Mouse (Mus musculus) intestine, embryonic 16.5 days (tissue): ENCODE results near the gene Ankrd33. TPM values are rescaled to one million over a fixed set of nuclear protein-coding genes. Genes with fewer than 3 reads are reported as not detected.

Experiments
- ATAC-seq: fragments of 200-750 bp; cut with Nextera tagmentation; 2 replicates; pipeline ENCODE4 v1.8.0; 2017; ENCODE audit warnings: moderate TSS enrichment, moderate library complexity
- H3K27ac ChIP-seq: fragments of 300-500 bp; sonication (generic); 2 replicates; pipeline ENCODE4 v1.5.1; 2014; ENCODE audit warnings: mild to moderate bottlenecking, low read length
- H3K27me3 ChIP-seq: fragments of 300-500 bp; sonication (generic); replicated peaks from 2 replicates; pipeline ENCODE4 v1.6.1; 2014; ENCODE audit warnings: low read length, control low read depth, mixed read lengths; ENCODE audit not compliant: control insufficient read depth, insufficient read depth
- H3K36me3 ChIP-seq: fragments of 300-500 bp; sonication (generic); 2 replicates; pipeline ENCODE4 v1.6.1; 2014; ENCODE audit warnings: low read length, control low read depth; ENCODE audit not compliant: control insufficient read depth, insufficient read depth
- H3K4me1 ChIP-seq: fragments of 300-500 bp; sonication (generic); 2 replicates; pipeline ENCODE4 v1.6.1; 2014; ENCODE audit warnings: low read length, control low read depth, mixed read lengths; ENCODE audit not compliant: control insufficient read depth, insufficient read depth
- H3K4me2 ChIP-seq: fragments of 300-500 bp; sonication (generic); 2 replicates; pipeline ENCODE4 v1.6.1; 2014; ENCODE audit warnings: low read depth, low read length, control low read depth
- H3K4me3 ChIP-seq: fragments of 300-500 bp; sonication (generic); 2 replicates; pipeline ENCODE4 v1.5.1; 2014; ENCODE audit warnings: mild to moderate bottlenecking, low read length
- H3K9ac ChIP-seq: fragments of 300-500 bp; sonication (generic); 2 replicates; pipeline ENCODE4 v1.6.1; 2014; ENCODE audit warnings: low read depth, low read length
- H3K9me3 ChIP-seq: fragments of 300-500 bp; sonication (generic); 2 replicates; pipeline ENCODE4 v1.6.1; 2016; ENCODE audit warnings: low read length, control low read depth; ENCODE audit not compliant: control insufficient read depth
- WGBS: fragments of 180-500 bp; shearing (Covaris S2); extraction: QIAGEN DNeasy Blood & Tissue Kit; methylation state at CpG from one replicate; pipeline ENCODE4 v1.1.7; 2014; 5-methylcytosine and 5-hydroxymethylcytosine counted together
- polyA plus RNA-seq: library from polyadenylated mRNA; unstranded; fragments of >200 nt; fragmentation: Nextera tagmentation; extraction: Ambion mirVana; gene quantifications from 2 replicates; pipeline ENCODE4 v1.2.1, GENCODE M21; 2015

Gene Ankrd33
- polyA plus RNA-seq, 1 experiment from 2014 or later, result not detected

DNA sequence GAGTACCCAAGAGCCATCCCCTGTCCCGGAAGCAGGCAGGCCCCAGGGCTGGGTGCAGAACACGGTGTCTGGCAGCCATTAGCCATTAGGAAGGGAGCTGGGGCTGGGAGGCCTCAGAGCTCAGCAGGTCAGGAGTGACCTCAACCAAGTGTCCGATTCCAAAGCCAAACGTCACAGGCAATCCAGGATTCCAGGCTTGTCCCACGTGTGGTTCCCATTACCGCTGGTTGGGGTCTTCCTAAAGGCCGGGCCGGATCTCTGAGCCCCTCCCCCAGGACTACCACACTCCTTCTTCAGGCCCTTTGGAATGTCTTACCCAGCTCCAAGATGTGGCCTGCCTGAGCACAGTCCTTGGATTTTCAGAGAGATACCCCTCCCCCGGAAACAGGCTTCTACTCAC lies 20.6 kb upstream of the Ankrd33 start:
- no peak overlapping the region for H3K27ac ChIP-seq
- no peaks in the 10 kb centered on the region; the same call in 1 of the 2 replicates for H3K27me3 ChIP-seq
- no peaks in the 10 kb centered on the region for H3K36me3 ChIP-seq
- no peak overlapping the region for H3K4me2 ChIP-seq
- H3K9me3 ChIP-seq, result no peaks in the 10 kb centered on the region
- H3K9ac ChIP-seq, result no peak overlapping the region
- 57% methylated on average over 9 of the region's 9 CpGs for WGBS
- no peak for ATAC-seq
- no peak overlapping the region for H3K4me3 ChIP-seq
- peaks cover 20% of the 10 kb centered on the region for H3K4me1 ChIP-seq

GRCm38 (mm10) chr15:101095392-101095791 lies 20.2 kb upstream of the Ankrd33 start:
- Histone ChIP-seq H3K9me3 (no peaks in the 10 kb centered on the region), H3K4me3 (no peak overlapping the region), H3K9ac (no peak overlapping the region), H3K27me3 (no peaks in the 10 kb centered on the region; the same call in 1 of the 2 replicates), H3K4me2 (no peak overlapping the region), H3K27ac (no peak overlapping the region), H3K4me1 (peaks cover 20% of the 10 kb centered on the region), H3K36me3 (no peaks in the 10 kb centered on the region)
- ATAC-seq, result no peak
- WGBS, result 68% methylated on average over 3 of the region's 3 CpGs

- ATAC-seq, result peak; percentile 52
- Histone ChIP-seq H3K4me1 (peaks cover 13% of the 10 kb centered on the region; the same call in 1 of the 2 replicates), H3K36me3 (no peaks in the 10 kb centered on the region), H3K4me2 (peak overlapping the region; percentile 35), H3K9ac (peak overlapping the region; percentile 54), H3K4me3 (no peak overlapping the region), H3K27me3 (no peaks in the 10 kb centered on the region; the same call in 1 of the 2 replicates), H3K9me3 (no peaks in the 10 kb centered on the region), H3K27ac (no peak overlapping the region)
- WGBS, result 16% methylated on average over 28 of the region's 28 CpGs
These were observed 17.4 kb upstream of the Ankrd33 start for GRCm38 (mm10) chr15:101097985-101098651.

DNA sequence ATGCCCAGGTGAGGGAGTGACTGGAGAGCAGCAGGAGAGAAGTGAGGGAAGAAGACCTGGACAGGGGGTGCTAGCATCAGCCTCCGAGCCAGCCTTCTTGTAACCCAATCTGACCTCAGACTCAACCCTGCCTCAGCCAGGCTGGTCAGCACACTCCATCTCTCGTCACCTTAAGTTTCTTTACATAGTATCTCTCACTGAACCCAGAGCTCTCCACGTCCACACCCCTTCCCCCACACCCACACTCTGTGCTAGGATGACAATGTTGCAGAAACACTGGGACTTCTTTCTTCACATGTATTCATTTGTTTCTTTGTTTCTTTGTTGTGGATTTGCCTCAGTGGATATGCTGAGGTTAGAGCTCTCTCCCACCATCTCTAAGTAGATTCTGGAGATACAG lies 14.6 kb upstream of the Ankrd33 start:
- H3K27ac ChIP-seq, result no peak overlapping the region
- no peaks in the 10 kb centered on the region; the same call in 1 of the 2 replicates for H3K27me3 ChIP-seq
- no peaks in the 10 kb centered on the region for H3K9me3 ChIP-seq
- no peak overlapping the region for H3K4me3 ChIP-seq
- no peak for ATAC-seq
- peaks cover 9% of the 10 kb centered on the region; the same call in 1 of the 2 replicates for H3K4me1 ChIP-seq
- no peaks in the 10 kb centered on the region for H3K36me3 ChIP-seq
- WGBS, result 80% methylated on average over 3 of the region's 3 CpGs
- no peak overlapping the region for H3K4me2 ChIP-seq
- no peak overlapping the region for H3K9ac ChIP-seq

DNA sequence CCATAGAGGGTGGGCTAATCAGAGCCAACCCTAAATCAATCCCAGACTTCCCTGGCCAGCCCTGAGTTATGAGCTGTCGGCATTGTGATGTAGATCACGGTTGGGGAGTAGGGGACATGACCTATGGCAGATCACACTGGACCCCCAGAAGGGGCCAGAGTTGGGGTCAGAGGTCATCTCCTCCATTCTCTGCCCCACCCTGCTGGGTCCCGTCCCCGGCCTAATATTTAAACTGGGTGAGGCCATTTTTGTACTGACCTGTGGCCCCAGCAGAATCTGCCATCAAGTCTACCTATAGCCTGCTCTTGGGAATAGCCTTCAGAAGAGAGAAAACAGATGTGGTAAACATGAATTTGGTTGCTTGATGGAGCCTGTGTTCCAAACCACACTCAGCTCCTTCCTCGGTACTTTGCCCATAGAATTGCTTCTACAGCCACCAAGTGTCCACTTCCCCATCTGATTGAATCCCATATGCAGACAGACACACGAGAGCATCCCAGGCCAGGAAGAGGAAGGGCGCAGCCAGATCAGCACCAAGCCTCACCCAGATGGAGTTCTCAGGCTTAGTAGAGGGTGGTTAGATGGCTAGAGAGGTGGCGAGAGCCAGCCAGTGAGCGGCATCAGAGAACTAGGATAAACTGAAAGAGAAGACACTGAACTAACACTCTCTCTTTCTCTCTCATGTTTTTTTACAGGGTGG lies 11.8 kb upstream of the Ankrd33 start:
- Histone ChIP-seq H3K9me3 (no peaks in the 10 kb centered on the region), H3K36me3 (no peaks in the 10 kb centered on the region), H3K4me2 (no peak overlapping the region), H3K4me3 (no peak overlapping the region), H3K27me3 (no peaks in the 10 kb centered on the region; the same call in 1 of the 2 replicates), H3K4me1 (0 out of 2 replicates have a peak, but pooled peaks cover under 1% of the 10 kb centered on the region), H3K9ac (no peak overlapping the region), H3K27ac (no peak overlapping the region)
- no peak for ATAC-seq
- WGBS, result 74% methylated on average over 9 of the region's 9 CpGs

DNA sequence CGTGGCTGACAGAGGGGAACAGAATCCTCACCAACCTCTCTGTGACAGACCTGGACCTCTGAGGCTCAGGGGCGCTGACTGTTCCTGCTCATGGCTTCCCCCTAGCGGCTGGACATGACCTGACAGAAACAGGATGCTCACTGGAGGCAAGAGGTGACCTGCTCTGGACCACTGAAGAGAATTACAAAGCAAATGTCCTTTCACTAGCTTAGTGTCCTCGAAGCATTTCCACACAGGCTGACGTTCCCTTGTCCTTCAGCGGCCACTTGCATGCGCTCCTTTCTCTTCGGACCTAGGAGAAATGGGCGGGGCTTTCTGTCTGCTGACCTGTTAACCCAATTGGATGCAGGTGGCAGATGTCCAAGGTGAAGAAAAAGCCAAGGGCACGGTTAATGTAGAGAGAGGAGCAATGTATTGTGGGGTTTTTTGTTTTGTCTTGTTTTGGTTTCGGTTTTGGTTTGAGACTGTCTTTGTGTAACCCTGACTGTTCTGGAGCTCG lies 10.0 kb upstream of the Ankrd33 start:
- Histone ChIP-seq H3K4me2 (peak overlapping the region; percentile 46), H3K27me3 (no peaks in the 10 kb centered on the region), H3K4me3 (no peak overlapping the region), H3K9me3 (no peaks in the 10 kb centered on the region), H3K36me3 (no peaks in the 10 kb centered on the region), H3K4me1 (no peaks in the 10 kb centered on the region), H3K27ac (no peak overlapping the region), H3K9ac (no peak overlapping the region)
- ATAC-seq, result peak; percentile 73
- WGBS, result 16% methylated on average over 12 of the region's 12 CpGs

DNA sequence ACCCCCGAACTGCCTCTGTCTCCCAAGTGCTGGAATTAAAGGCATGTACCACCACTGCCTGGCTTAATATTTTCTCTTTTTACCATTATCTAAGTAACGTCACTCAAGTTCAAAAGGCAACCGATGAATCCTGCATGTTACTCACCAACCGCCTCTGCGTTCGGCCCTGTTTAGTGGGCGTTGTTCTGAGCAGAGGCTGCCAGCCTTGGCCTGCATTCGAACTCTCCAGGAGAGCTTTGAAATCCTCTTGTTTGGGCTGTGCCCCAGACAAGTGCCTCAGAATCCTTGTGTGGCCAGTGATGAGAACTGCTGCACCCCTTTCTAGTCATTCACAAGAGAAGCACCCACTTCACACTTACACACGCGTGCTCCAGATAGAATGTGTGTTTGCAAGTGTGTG lies 9.5 kb upstream of the Ankrd33 start:
- Histone ChIP-seq H3K9me3 (no peaks in the 10 kb centered on the region), H3K4me3 (no peak overlapping the region), H3K4me1 (no peaks in the 10 kb centered on the region), H3K9ac (no peak overlapping the region), H3K27me3 (no peaks in the 10 kb centered on the region), H3K4me2 (0 out of 2 replicates have a peak overlapping the region, but pooled peaks have one; percentile 46), H3K36me3 (no peaks in the 10 kb centered on the region), H3K27ac (no peak overlapping the region)
- ATAC-seq, result no peak
- WGBS, result 82% methylated on average over 10 of the region's 10 CpGs

- H3K9me3 ChIP-seq, result no peaks in the 10 kb centered on the region
- H3K27me3 ChIP-seq, result no peaks in the 10 kb centered on the region
- no peak overlapping the region for H3K27ac ChIP-seq
- H3K9ac ChIP-seq, result no peak overlapping the region
- WGBS, result 90% methylated on average over 5 of the region's 5 CpGs
- no peak for ATAC-seq
- H3K4me3 ChIP-seq, result no peak overlapping the region
- no peaks in the 10 kb centered on the region for H3K36me3 ChIP-seq
- 0 out of 2 replicates have a peak, but pooled peaks cover 2% of the 10 kb centered on the region for H3K4me1 ChIP-seq
- no peak overlapping the region for H3K4me2 ChIP-seq
These were observed 7.5 kb upstream of the Ankrd33 start for GRCm38 (mm10) chr15:101107906-101108671.

DNA sequence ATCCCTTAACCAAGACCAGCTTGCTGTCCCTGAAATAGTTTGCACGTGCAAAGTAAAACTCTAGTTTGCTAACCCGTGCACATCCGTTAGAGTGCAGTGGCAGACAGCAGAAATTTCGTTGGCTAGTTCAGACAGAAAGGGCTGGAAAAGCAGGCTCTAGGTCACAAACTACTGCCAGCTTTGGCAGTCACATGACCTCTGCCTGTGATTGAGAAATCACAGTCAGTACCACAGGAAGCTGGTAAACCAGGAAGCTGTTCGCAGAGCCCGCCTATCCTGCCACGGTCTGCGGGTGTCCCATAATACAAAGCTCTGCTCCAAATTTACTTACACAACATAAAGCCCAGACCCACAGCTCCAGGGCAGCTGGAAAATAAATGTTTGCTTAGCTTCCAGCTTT lies 2.4 kb upstream of the Ankrd33 start:
- H3K27ac ChIP-seq, result peak overlapping the region; percentile 23; the same call in 1 of the 2 replicates
- H3K27me3 ChIP-seq, result no peaks in the 10 kb centered on the region
- no peak overlapping the region for H3K4me2 ChIP-seq
- peaks cover 4% of the 10 kb centered on the region; the same call in 1 of the 2 replicates for H3K9me3 ChIP-seq
- H3K9ac ChIP-seq, result 0 out of 2 replicates have a peak overlapping the region, but pooled peaks have one; percentile 21
- peak; percentile 66 for ATAC-seq
- H3K4me3 ChIP-seq, result no peak overlapping the region
- H3K4me1 ChIP-seq, result peaks cover 6% of the 10 kb centered on the region; the same call in 1 of the 2 replicates
- WGBS, result 52% methylated on average over 8 of the region's 8 CpGs
- H3K36me3 ChIP-seq, result no peaks in the 10 kb centered on the region
